Mouse (Mus musculus): ENCODE results near the gene Olfr412. TPM values are rescaled to one million over a fixed set of nuclear protein-coding genes. Genes with fewer than 3 reads are reported as not detected.

Gene Olfr412
- polyA plus RNA-seq (2016; fragmentation: Nextera tagmentation; extraction: Ambion mirVana): not detected in 2 replicates

GRCm38 (mm10) chr11:74361769-74362168, at the start of gene Olfr412:
Gene Olfr412 (plus strand): TSS chr11:74362069.
- H3K4me1 ChIP-seq: no peaks in the 10 kb centered on the region
- no peak within 1 kb of the TSS for H3K27ac ChIP-seq
- WGBS (ENCODE audit: insufficient replicate concordance): 55% methylated on average over 1 of the region's 1 CpGs
- no peaks in the 10 kb centered on the region for H3K36me3 ChIP-seq
- no peaks in the 10 kb centered on the region for H3K9me3 ChIP-seq (replicated peaks)
- H3K4me3 ChIP-seq: no peak within 1 kb of the TSS
- H3K27me3 ChIP-seq (replicated peaks): no peaks in the 10 kb centered on the region
- no peak within 1 kb of the TSS for H3K9ac ChIP-seq
- no peak for ATAC-seq
- H3K4me2 ChIP-seq: no peak within 1 kb of the TSS

- H3K36me3 ChIP-seq: no peaks in the 10 kb centered on the region
- no peak overlapping the region for H3K27ac ChIP-seq
- no peaks in the 10 kb centered on the region for H3K4me1 ChIP-seq
- no peak overlapping the region for H3K9ac ChIP-seq
- 21% methylated on average over 2 of the region's 2 CpGs for WGBS (ENCODE audit: insufficient replicate concordance)
- H3K27me3 ChIP-seq (replicated peaks): no peaks in the 10 kb centered on the region
- H3K4me2 ChIP-seq: no peak overlapping the region
- H3K4me3 ChIP-seq: no peak overlapping the region
- no peak for ATAC-seq
- no peaks in the 10 kb centered on the region for H3K9me3 ChIP-seq (replicated peaks)
These were observed 35.8 kb upstream of the Olfr412 start for GRCm38 (mm10) chr11:74326044-74326443.

- ATAC-seq: no peak
These were observed 33.1 kb upstream of the Olfr412 start for GRCm38 (mm10) chr11:74328781-74329180.

GRCm38 (mm10) chr11:74337931-74338330, 23.9 kb upstream of the Olfr412 start, which contains the start of gene Olfr410:
Gene Olfr410 (minus strand): TSS chr11:74338031.
- no peaks in the 10 kb centered on the region for H3K4me1 ChIP-seq
- no peak within 1 kb of the TSS for H3K27ac ChIP-seq
- H3K36me3 ChIP-seq: no peaks in the 10 kb centered on the region
- H3K4me2 ChIP-seq: no peak within 1 kb of the TSS
- no peak for ATAC-seq
- H3K9ac ChIP-seq: no peak within 1 kb of the TSS
- H3K9me3 ChIP-seq (replicated peaks): no peaks in the 10 kb centered on the region
- 53% methylated on average over 6 of the region's 6 CpGs for WGBS (ENCODE audit: insufficient replicate concordance)
- H3K4me3 ChIP-seq: no peak within 1 kb of the TSS
- H3K27me3 ChIP-seq (replicated peaks): no peaks in the 10 kb centered on the region

More at GRCm38 (mm10) chr11:74328781-74329180, 33.1 kb upstream of the Olfr412 start:
- H3K4me3 ChIP-seq: no peak overlapping the region
- H3K4me1 ChIP-seq: no peaks in the 10 kb centered on the region
- no peaks in the 10 kb centered on the region for H3K9me3 ChIP-seq (replicated peaks)
- no peak overlapping the region for H3K27ac ChIP-seq
- H3K27me3 ChIP-seq (replicated peaks): no peaks in the 10 kb centered on the region
- no peaks in the 10 kb centered on the region for H3K36me3 ChIP-seq
- H3K9ac ChIP-seq: no peak overlapping the region
- no peak overlapping the region for H3K4me2 ChIP-seq

- Histone ChIP-seq H3K4me1 (no peaks in the 10 kb centered on the region), H3K36me3 (no peaks in the 10 kb centered on the region), H3K9me3 (replicated peaks) (no peaks in the 10 kb centered on the region), H3K27me3 (replicated peaks) (no peaks in the 10 kb centered on the region), H3K4me2 (no peak within 1 kb of the TSS), H3K27ac (no peak within 1 kb of the TSS), H3K9ac (no peak within 1 kb of the TSS), H3K4me3 (no peak within 1 kb of the TSS)
- ATAC-seq: no peak
- 53% methylated on average over 3 of the region's 3 CpGs for WGBS (ENCODE audit: insufficient replicate concordance)
These were observed 9.3 kb upstream of the Olfr412 start, which contains the start of gene Olfr411 for GRCm38 (mm10) chr11:74352550-74352949. Gene Olfr411 (minus strand): TSS chr11:74352650.

GRCm38 (mm10) chr11:74371393-74372100, 9.7 kb downstream of the Olfr412 start:
- Histone ChIP-seq H3K9ac (no peak overlapping the region), H3K9me3 (replicated peaks) (no peaks in the 10 kb centered on the region), H3K4me2 (no peak overlapping the region), H3K4me3 (no peak overlapping the region), H3K27ac (no peak overlapping the region), H3K4me1 (no peaks in the 10 kb centered on the region), H3K27me3 (replicated peaks) (no peaks in the 10 kb centered on the region), H3K36me3 (no peaks in the 10 kb centered on the region)
- 12% methylated on average over 22 of the region's 22 CpGs for WGBS (ENCODE audit: insufficient replicate concordance)
- no peak for ATAC-seq

GRCm38 (mm10) chr11:74376847-74377246, 15.0 kb downstream of the Olfr412 start:
- no peak overlapping the region for H3K4me3 ChIP-seq
- H3K27ac ChIP-seq: no peak overlapping the region
- H3K4me1 ChIP-seq: no peaks in the 10 kb centered on the region
- H3K9me3 ChIP-seq (replicated peaks): no peaks in the 10 kb centered on the region
- H3K27me3 ChIP-seq (replicated peaks): no peaks in the 10 kb centered on the region
- H3K36me3 ChIP-seq: no peaks in the 10 kb centered on the region
- H3K9ac ChIP-seq: no peak overlapping the region
- H3K4me2 ChIP-seq: no peak overlapping the region
- ATAC-seq: no peak
- 73% methylated on average over 3 of the region's 3 CpGs for WGBS (ENCODE audit: insufficient replicate concordance)

- no peak overlapping the region for H3K9ac ChIP-seq
- H3K4me2 ChIP-seq: no peak overlapping the region
- H3K36me3 ChIP-seq: no peaks in the 10 kb centered on the region
- H3K4me3 ChIP-seq: no peak overlapping the region
- 49% methylated on average over 4 of the region's 4 CpGs for WGBS (ENCODE audit: insufficient replicate concordance)
- no peak overlapping the region for H3K27ac ChIP-seq
- H3K4me1 ChIP-seq: no peaks in the 10 kb centered on the region
- H3K9me3 ChIP-seq (replicated peaks): no peaks in the 10 kb centered on the region
- no peaks in the 10 kb centered on the region for H3K27me3 ChIP-seq (replicated peaks)
- no peak for ATAC-seq
These were observed 17.5 kb downstream of the Olfr412 start for GRCm38 (mm10) chr11:74379166-74379873.

- Histone ChIP-seq H3K27me3 (replicated peaks) (no peaks in the 10 kb centered on the region), H3K4me2 (no peak overlapping the region), H3K4me3 (no peak overlapping the region), H3K9me3 (replicated peaks) (no peaks in the 10 kb centered on the region), H3K9ac (no peak overlapping the region), H3K27ac (no peak overlapping the region), H3K4me1 (no peaks in the 10 kb centered on the region), H3K36me3 (peaks cover 4% of the 10 kb centered on the region; the same call in 1 of the 2 replicates)
- 74% methylated on average over 9 of the region's 9 CpGs for whole genome bisulfite sequencing (ENCODE audit: insufficient replicate concordance)
- no peak for ATAC-seq
These were observed 23.8 kb downstream of the Olfr412 start for GRCm38 (mm10) chr11:74385674-74386073.

GRCm38 (mm10) chr11:74387203-74387602, 25.3 kb downstream of the Olfr412 start:
- Histone ChIP-seq H3K27ac (no peak overlapping the region), H3K4me1 (no peaks in the 10 kb centered on the region), H3K9ac (no peak overlapping the region), H3K36me3 (peaks cover 4% of the 10 kb centered on the region; the same call in 1 of the 2 replicates), H3K4me3 (no peak overlapping the region), H3K4me2 (no peak overlapping the region), H3K27me3 (replicated peaks) (no peaks in the 10 kb centered on the region), H3K9me3 (replicated peaks) (no peaks in the 10 kb centered on the region)
- ATAC-seq: no peak
- WGBS (ENCODE audit: insufficient replicate concordance): 71% methylated on average over 5 of the region's 5 CpGs

GRCm38 (mm10) chr11:74391899-74392298, 30.0 kb downstream of the Olfr412 start:
- Histone ChIP-seq H3K36me3 (peaks cover 4% of the 10 kb centered on the region; the same call in 1 of the 2 replicates), H3K9ac (no peak overlapping the region), H3K4me3 (no peak overlapping the region), H3K27ac (no peak overlapping the region), H3K4me2 (no peak overlapping the region), H3K4me1 (0 out of 2 replicates have a peak, but pooled peaks cover 5% of the 10 kb centered on the region), H3K9me3 (replicated peaks) (no peaks in the 10 kb centered on the region), H3K27me3 (replicated peaks) (no peaks in the 10 kb centered on the region)
- WGBS (ENCODE audit: insufficient replicate concordance): 65% methylated on average over 11 of the region's 11 CpGs
- ATAC-seq: no peak; the same call in 1 of the 2 replicates

GRCm38 (mm10) chr11:74392903-74393302, 31.0 kb downstream of the Olfr412 start:
- Histone ChIP-seq H3K36me3 (no peaks in the 10 kb centered on the region), H3K4me3 (no peak overlapping the region), H3K9me3 (replicated peaks) (no peaks in the 10 kb centered on the region), H3K4me2 (no peak overlapping the region), H3K27ac (no peak overlapping the region), H3K4me1 (0 out of 2 replicates have a peak, but pooled peaks cover 5% of the 10 kb centered on the region), H3K9ac (no peak overlapping the region), H3K27me3 (replicated peaks) (no peaks in the 10 kb centered on the region)
- ATAC-seq: no peak
- 64% methylated on average over 6 of the region's 6 CpGs for WGBS (ENCODE audit: insufficient replicate concordance)
